Mouse (Mus musculus) fibroblast of lung, adult 2 months (primary cell): Measurements from ENCODE around the gene Cacna1a.
A peak's percentile ranks its signal among the peaks of the same experiment; 100 is the strongest.

Source experiments
- DNase-seq: peaks from one replicate; pipeline ENCODE4 v3.0.0-alpha.2; 2011; ENCODE audit warnings: low read depth

Gene Cacna1a

GRCm38 (mm10) chr8:84637946-84638554, 249.8 kb downstream of the Cacna1a start:
- DNase-seq, result no peak

GRCm38 (mm10) chr8:84638555-84639161, 250.4 kb downstream of the Cacna1a start:
- DNase-seq, result no peak

- DNase-seq, result peak; percentile 83
Measured at GRCm38 (mm10) chr8:84639162-84640009, 251.1 kb downstream of the Cacna1a start.

- DNase-seq, result no peak
Measured at GRCm38 (mm10) chr8:84640010-84640588, 251.9 kb downstream of the Cacna1a start.

- DNase-seq, result no peak
Measured at GRCm38 (mm10) chr8:84640617-84641294, 252.5 kb downstream of the Cacna1a start.

GRCm38 (mm10) chr8:84641578-84642361, 253.5 kb downstream of the Cacna1a start:
- no peak for DNase-seq

GRCm38 (mm10) chr8:84643019-84643418, 254.8 kb downstream of the Cacna1a start:
- no peak for DNase-seq

- DNase-seq, result no peak
Measured at GRCm38 (mm10) chr8:84646800-84647199, 258.6 kb downstream of the Cacna1a start.

- no peak for DNase-seq
Measured at GRCm38 (mm10) chr8:84647461-84647901, 259.2 kb downstream of the Cacna1a start.

- no peak for DNase-seq
Measured at GRCm38 (mm10) chr8:84650213-84650612, 262.0 kb downstream of the Cacna1a start.

GRCm38 (mm10) chr8:84653092-84653631, 264.9 kb downstream of the Cacna1a start:
- no peak for DNase-seq

- DNase-seq, result no peak
Measured at GRCm38 (mm10) chr8:84654597-84654996, 266.4 kb downstream of the Cacna1a start.

GRCm38 (mm10) chr8:84655336-84656190, 267.3 kb downstream of the Cacna1a start:
- no peak for DNase-seq

- no peak for DNase-seq
Measured at GRCm38 (mm10) chr8:84656191-84656525, 267.9 kb downstream of the Cacna1a start.

GRCm38 (mm10) chr8:84656641-84657126, 268.4 kb downstream of the Cacna1a start:
- DNase-seq, result no peak

- no peak for DNase-seq
Measured at GRCm38 (mm10) chr8:84657203-84657602, 269.0 kb downstream of the Cacna1a start.

- DNase-seq, result no peak
Measured at GRCm38 (mm10) chr8:84657680-84658079, 269.4 kb downstream of the Cacna1a start.

- no peak for DNase-seq
Measured at GRCm38 (mm10) chr8:84658951-84659350, 270.7 kb downstream of the Cacna1a start.

- no peak for DNase-seq
Measured at GRCm38 (mm10) chr8:84659936-84660818, 271.9 kb downstream of the Cacna1a start.
